Mouse (Mus musculus) ovary, postnatal 14 days (tissue): ENCODE measurements around the gene Fcor.

Experiments used
- DNase-seq: peaks from one replicate; pipeline ENCODE4 v3.0.0; 2022; ENCODE audit warnings: low spot score

The Fcor gene

GRCm38 (mm10) chr8:3674671-3675070, 2.5 kb upstream of the Fcor start:
- no peak for DNase-seq

- no peak for DNase-seq
Measured at GRCm38 (mm10) chr8:3670388-3670787, 1.8 kb downstream of the Fcor start.

- DNase-seq = no peak
Measured at GRCm38 (mm10) chr8:3665507-3665906, 6.7 kb downstream of the Fcor start, which contains the start of gene Mcemp1. Gene Mcemp1, plus strand, starts transcription at chr8:3665754.

DNA sequence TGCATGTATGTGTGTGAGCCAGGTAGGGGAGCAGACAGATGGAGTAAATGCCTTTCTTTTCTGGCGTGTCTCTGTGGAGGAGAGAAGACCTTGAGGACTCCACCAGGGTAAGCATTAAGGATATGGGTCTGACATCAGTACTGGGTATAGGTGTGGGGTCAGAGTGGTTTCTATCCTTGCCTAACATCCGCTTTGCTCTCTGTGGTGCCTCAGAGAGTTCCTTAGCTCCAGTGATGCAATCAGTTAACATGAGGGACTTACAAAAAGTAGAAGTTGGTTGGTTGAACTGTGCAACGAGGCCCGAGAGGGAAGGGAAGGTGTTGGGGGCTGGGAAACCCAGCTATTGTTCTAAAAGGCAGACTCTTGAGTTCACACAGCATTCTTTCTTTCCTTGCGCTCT, 7.8 kb downstream of the Fcor start:
- DNase-seq = no peak

DNA sequence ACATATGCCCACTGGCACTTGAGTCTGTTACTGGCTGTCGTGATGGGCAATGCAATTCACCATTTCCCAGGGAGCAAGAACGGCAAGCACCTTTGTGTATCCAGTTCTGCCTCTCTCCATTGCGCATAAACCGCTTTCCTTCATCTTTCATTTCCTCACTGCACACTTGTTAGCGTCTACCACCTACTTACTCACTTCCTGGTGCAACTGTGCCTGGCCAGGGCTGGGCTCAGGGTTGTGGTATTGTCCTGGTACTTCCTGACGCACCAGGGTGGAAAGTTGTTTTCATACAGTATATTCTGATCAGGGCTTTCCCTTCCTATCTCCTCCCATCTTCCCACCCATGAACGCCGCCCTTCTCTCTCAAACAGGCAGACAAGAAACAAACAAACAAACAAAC, 11.3 kb downstream of the Fcor start:
- DNase-seq = no peak

- DNase-seq = peak; percentile 12
Measured at GRCm38 (mm10) chr8:3656725-3657381, 15.3 kb downstream of the Fcor start.

DNA sequence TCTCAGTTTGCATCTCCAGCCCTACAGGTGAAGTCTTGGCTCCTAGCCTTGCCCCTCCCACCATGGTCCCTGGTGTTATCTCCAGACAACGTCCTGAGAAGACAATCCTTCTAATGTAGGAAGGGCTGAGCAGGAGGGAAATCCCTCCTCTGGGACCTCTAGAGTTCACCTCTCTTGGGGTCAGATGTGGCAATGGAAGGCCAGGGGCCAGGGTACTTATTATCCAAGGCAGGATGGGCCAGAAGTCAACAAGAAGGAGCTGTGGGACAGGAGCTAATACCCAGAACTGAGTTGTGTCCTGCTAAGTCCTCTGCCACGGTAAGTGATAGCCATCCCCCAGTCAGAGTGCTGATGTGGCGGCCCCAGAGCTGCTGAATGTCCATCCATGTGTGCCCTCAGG, 16.6 kb downstream of the Fcor start, which contains the start of gene Retn:
Retn (plus strand) TSS at position 245 of the 400 bp plus-strand sequence.
- DNase-seq = no peak

DNA sequence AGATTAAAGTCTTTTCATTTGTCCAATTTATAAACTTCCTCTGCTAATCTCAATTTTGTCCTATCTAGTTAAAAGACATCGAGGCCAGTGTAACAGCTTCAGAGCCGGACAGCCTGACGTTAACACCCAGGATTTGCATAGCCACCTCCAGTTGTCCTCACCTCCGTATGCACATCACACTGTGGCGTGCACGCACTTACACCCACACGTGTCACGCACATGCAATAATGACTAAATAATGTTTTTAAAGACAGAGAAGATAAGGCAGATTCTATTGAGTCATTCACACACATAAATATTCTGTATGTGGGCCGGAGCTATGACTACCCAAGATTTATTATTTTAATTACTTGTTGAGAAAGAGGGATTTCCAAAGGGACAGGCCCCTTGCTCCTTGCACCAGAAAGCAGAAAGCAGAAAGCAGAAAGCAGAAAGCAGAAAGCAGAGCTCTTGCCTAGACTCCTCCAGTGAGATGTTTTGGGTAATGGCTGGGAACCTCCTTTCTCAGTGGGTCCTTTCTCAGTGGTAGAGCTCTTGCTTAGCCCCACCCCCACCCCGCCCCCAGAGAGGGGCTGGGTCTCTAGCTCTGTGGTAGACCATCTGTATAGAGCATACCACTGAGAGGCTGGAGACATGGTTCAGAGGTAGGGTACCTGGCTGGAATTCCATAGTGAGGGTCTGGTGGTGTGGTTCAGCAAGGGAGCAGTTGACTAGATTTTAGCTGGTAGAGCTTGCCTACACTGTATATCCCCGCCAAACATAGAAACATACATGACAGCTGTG, 17.2 kb downstream of the Fcor start:
- DNase-seq = no peak

DNA sequence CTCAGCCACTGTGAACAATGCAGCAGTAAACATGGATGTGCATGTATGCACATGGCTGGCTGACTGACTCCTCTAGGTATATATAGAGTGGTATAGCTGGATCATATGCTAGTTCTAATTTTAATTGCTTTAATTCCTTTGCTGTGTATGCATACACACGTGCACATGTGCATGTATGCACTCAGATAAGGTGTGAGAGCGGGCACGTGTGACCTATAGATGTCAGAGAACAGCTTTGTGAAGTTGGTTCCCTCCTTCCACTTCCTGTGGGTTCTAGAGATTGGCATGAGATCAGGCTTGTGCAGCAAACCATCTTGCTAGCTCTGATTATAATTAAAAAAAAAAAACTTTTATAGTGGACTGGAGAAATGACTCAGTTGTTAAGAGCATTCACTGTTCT, 19.3 kb downstream of the Fcor start:
- DNase-seq = no peak

DNA sequence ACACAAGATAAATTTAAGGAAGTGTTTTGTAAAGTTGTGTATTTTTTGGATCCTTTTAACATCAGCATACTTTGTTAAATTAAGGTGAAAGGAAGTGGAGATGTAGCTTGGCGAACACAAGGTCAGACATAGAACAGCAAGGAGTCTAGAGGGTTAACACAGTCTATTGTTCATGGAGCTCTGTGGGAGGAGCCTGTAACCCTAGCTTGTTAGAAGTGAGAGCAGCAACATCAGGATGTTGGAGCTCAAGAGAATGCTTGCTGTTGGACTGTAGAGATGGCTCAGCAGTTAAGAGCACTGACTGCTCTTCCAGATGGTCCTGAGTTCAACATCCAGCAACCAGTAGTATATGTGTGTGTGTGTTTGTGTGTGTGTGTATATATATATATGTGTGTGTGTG, 23.2 kb downstream of the Fcor start:
- no peak for DNase-seq

DNA sequence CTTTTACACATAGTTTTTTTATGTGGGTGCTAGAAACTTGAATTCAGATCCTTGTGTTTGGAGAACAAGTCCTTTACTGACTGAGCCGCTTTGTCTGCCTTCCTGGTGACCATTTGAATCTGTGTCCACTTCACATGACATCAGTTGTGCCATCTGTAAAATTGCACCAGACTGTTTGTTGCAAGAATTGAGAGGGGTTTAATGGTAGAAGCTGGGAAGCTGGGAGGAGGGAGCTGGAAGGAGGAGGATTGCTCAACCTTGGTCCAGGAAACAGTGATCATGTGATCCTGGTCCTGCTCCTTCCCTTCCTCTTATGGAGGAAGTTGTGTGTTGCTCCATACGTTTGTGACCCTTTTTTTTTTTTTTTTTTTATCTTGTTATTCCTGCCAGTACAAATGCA, 23.9 kb downstream of the Fcor start:
- no peak for DNase-seq

GRCm38 (mm10) chr8:3647561-3647960, 24.6 kb downstream of the Fcor start:
- no peak for DNase-seq

GRCm38 (mm10) chr8:3646824-3647531, 25.2 kb downstream of the Fcor start:
- DNase-seq = no peak

GRCm38 (mm10) chr8:3645804-3646203, 26.4 kb downstream of the Fcor start:
- DNase-seq = peak; percentile 14

DNA sequence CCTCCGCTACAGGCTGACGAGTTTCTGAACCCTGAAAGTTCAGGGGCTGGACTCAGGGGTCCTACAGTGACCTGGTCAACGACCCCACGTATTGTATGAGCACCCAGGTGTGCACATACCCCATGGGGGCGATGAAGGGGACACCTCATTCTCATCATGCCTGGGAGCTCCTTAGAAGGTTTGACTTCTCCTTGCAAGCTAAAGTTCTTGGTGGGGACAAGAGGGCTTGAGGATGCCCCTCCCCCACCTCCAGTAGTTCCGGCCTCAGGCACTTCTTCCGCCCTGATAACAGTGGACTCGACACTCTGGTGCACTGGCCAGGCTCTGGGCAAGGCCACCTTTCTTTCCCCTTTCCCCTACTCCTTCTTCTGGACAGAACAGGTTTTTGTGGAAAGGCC, 40.7 kb downstream of the Fcor start:
- no peak for DNase-seq

- DNase-seq = peak; percentile 57
Measured at GRCm38 (mm10) chr8:3630647-3631477, 41.3 kb downstream of the Fcor start, which contains the start of gene Stxbp2. Gene Stxbp2, plus strand, starts transcription at chr8:3630955.

DNA sequence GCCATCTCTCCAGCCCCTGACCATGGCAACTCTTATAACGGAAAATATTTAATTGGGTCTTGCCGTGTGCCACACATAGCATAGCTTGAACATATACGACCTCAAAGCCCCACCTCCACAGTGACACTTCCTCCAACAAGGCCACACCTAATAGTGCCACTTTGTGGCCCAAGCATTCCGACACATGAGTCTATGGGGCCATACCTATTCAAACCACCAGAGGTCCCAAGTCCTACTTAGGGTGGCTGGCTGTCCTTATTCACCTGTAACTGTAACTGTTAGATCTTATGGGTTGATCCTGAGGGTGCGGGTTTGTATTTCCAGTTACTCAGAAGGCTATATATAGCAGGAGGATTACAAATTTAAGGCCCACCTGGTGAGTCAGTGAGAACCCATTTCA, 44.1 kb downstream of the Fcor start:
- DNase-seq = no peak

DNA sequence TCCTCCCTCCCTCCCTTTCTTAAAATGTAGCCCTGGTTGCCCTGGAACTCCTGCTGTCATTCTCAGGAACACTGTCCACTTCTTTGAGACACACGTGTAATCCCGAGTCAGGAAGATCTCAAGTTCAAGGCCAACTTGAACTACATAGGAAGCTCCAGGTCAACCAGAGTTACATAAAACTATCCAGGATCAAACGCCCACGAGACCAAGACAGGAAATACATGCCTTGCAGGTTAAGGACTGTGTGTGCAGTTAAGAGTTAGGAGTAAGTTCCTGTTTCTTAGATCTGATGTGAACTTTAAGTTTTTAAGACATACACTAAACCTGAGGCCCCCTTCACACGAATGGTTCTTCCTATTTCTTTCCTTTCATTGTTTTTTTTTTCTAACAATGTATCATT, 45.2 kb downstream of the Fcor start:
- DNase-seq = no peak

DNA sequence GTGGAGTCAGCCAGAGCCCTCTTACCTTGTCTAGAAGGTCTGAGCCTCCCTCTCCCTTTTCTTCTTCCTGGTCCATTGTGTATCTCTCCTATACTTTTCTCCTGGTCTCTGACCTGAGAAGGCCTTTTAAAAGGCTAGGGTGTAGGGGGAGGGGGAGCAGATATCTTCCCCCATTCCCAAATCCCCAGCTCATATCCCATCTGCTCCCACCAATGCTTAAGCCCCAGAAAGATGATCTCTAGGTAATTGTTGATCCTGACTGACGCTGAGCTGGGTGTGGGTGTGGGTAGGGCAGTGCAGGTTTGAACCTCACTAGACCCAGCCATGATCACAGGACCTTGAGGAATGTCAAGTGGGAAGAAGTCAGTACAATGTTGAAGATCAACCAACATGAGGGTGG, 46.7 kb downstream of the Fcor start, which contains the start of gene Pcp2:
Pcp2 (minus strand) TSS at position 101 of the 400 bp plus-strand sequence.
- no peak for DNase-seq

DNA sequence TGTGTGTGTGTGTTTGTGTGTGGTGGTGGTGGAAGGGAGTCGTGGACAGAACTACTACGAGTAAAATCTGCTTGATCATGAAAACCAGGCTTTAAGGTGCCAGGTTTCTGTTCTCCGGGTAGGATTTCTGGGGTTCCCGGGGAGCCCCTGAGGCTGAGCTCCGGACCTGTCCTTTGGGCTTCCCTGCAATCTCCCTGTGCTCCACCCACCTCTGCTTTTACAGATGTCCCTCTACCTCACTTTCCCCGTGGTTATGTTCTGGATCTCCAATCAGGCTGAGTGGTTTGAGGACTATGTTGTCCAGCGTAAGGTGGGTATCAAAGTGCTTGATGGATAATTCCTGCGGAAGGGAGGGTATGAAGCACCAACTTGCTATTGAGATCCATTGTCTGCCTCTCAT, 50.0 kb downstream of the Fcor start:
- DNase-seq = no peak

GRCm38 (mm10) chr8:3621199-3621970, 50.8 kb downstream of the Fcor start, which contains the start of the genes Xab2 and Pet100:
Gene Xab2, minus strand, starts transcription at chr8:3621316.
Gene Pet100, plus strand, starts transcription at chr8:3621548.
- peak; percentile 96 for DNase-seq
